Mouse (Mus musculus) liver, embryonic 14.5 days (tissue): ENCODE data around the gene Rfx2. TPM values are rescaled to one million over a fixed set of nuclear protein-coding genes. Genes with fewer than 3 reads are reported as not detected.
A peak's percentile ranks its signal among the peaks of the same experiment; 100 is the strongest.

Experiments used
- ATAC-seq: fragments of 200-750 bp; cut with Nextera tagmentation; 2 replicates; pipeline ENCODE4 v1.8.0; 2017; ENCODE audit warnings: moderate number of reproducible peaks, mild to moderate bottlenecking, moderate library complexity; ENCODE audit not compliant: insufficient read depth
- DNase-seq, 3 experiments: peaks; one replicate each; pipeline ENCODE4 v3.0.0-alpha.2; 2012 to 2013; ENCODE audit warnings: low read depth in 3 of 3, low spot score in 3 of 3
- H3K27ac ChIP-seq: fragments of 300-500 bp; sonication (generic); 2 replicates; pipeline ENCODE4 v1.5.1; 2014; ENCODE audit warnings: moderate library complexity, mild to moderate bottlenecking, control low read depth, inconsistent platforms
- H3K27me3 ChIP-seq: fragments of 300-500 bp; sonication (generic); 2 replicates; pipeline ENCODE4 v1.6.1; 2014; ENCODE audit warnings: mild to moderate bottlenecking, low read length, moderate library complexity; ENCODE audit not compliant: control insufficient read depth, insufficient read depth
- H3K36me3 ChIP-seq: fragments of 300-500 bp; sonication (generic); replicated peaks from 2 replicates; pipeline ENCODE4 v1.6.1; 2014; ENCODE audit warnings: low read depth; ENCODE audit not compliant: control insufficient read depth, insufficient read depth
- H3K4me1 ChIP-seq, 2 experiments: fragments of 200-500 bp in 1 of 2; fragments of 300-500 bp in 1 of 2; sonication (generic) in 1 of 2; replicated peaks; 2 replicates each; pipeline ENCODE4 v1.6.1; 2012 to 2014; ENCODE audit warnings: antibody characterized with exemption in 1 of 2, inconsistent platforms in 1 of 2, low read length in 1 of 2; ENCODE audit not compliant: control insufficient read depth in 2 of 2, insufficient read depth in 2 of 2
- H3K4me2 ChIP-seq: fragments of 300-500 bp; sonication (generic); 2 replicates; pipeline ENCODE4 v1.6.1; 2014; ENCODE audit warnings: low read depth, mild to moderate bottlenecking, control low read depth, moderate library complexity
- H3K4me3 ChIP-seq, 2 experiments: fragments of 200-500 bp in 1 of 2; fragments of 300-500 bp in 1 of 2; sonication (generic) in 1 of 2; 2 replicates each; pipeline ENCODE4 v1.5.1; 2012 to 2014; ENCODE audit warnings: low read depth in 2 of 2, low read length in 2 of 2, mild to moderate bottlenecking in 2 of 2, control low read depth in 1 of 2, inconsistent platforms in 1 of 2, moderate library complexity in 1 of 2; ENCODE audit not compliant: insufficient read depth in 1 of 2
- H3K9ac ChIP-seq: fragments of 300-500 bp; sonication (generic); replicated peaks from 2 replicates; pipeline ENCODE4 v1.6.1; 2014; ENCODE audit warnings: mild to moderate bottlenecking, control low read depth, moderate library complexity
- H3K9me3 ChIP-seq: fragments of 300-500 bp; sonication (generic); 2 replicates; pipeline ENCODE4 v1.6.1; 2016; ENCODE audit warnings: low read length, mixed read lengths; ENCODE audit not compliant: control insufficient read depth
- CTCF ChIP-seq: IDR thresholded peaks from 2 replicates; pipeline ENCODE4 v1.5.1; 2016; ENCODE audit warnings: antibody characterized with exemption, low read depth, control low read depth
- EP300 ChIP-seq: IDR thresholded peaks from 2 replicates; pipeline ENCODE4 v1.6.1; 2016; ENCODE audit warnings: antibody characterized with exemption, low read depth
- WGBS: fragments of 180-500 bp; shearing (Covaris S2); extraction: QIAGEN DNeasy Blood & Tissue Kit; methylation state at CpG from one replicate; pipeline ENCODE4 v1.1.7; 2014; ENCODE audit not compliant: insufficient replicate concordance; 5-methylcytosine and 5-hydroxymethylcytosine counted together
- polyA plus RNA-seq, 2 experiments: library from polyadenylated mRNA; depleted of rRNA in 1 of 2; stranded (reverse) in 1 of 2; unstranded in 1 of 2; fragments of >200 nt; fragmentation: Nextera tagmentation in 1 of 2; extraction: Ambion mirVana in 1 of 2; gene quantifications; 2 replicates each; pipeline versions ENCODE4 v1.2.1 to v1.2.3; 2012 to 2014

The Rfx2 gene
- polyA plus RNA-seq, 2 experiments = 6.8 to 10.7 TPM

- WGBS = 28% methylated on average over 11 of the region's 11 CpGs
- Histone ChIP-seq H3K4me3 (peak overlapping the region; percentile 87 to 90), H3K27ac (peak overlapping the region; percentile 93)
These were observed 1.6 kb downstream of the Rfx2 start for GRCm38 (mm10) chr17:56829171-56829570.

GRCm38 (mm10) chr17:56826718-56827117 lies 4.1 kb downstream of the Rfx2 start:
- H3K4me3 ChIP-seq = peak overlapping the region; percentile 30 to 90
- peak; percentile 97 to 98 (median 98) for DNase-seq
- WGBS = 18% methylated on average over 2 of the region's 2 CpGs
- TF ChIP-seq CTCF (no peak), EP300 (peak; percentile 97)
- peak overlapping the region; percentile 95 for H3K9ac ChIP-seq
- H3K27me3 ChIP-seq = no peaks in the 10 kb centered on the region; the same call in 1 of the 2 replicates
- peaks cover 45 to 54% of the 10 kb centered on the region in 2 experiments for H3K4me1 ChIP-seq
- H3K4me2 ChIP-seq = peak overlapping the region; percentile 94
- peak; percentile 68 for ATAC-seq
- H3K36me3 ChIP-seq = no peaks in the 10 kb centered on the region; the same call in 1 of the 2 replicates
- no peaks in the 10 kb centered on the region for H3K9me3 ChIP-seq
- peak overlapping the region; percentile 93 for H3K27ac ChIP-seq

More at GRCm38 (mm10) chr17:56829171-56829570, 1.6 kb downstream of the Rfx2 start:
- Histone ChIP-seq H3K4me1 (peaks cover 46 to 57% of the 10 kb centered on the region in 2 experiments), H3K4me2 (peak overlapping the region; percentile 94), H3K36me3 (no peaks in the 10 kb centered on the region), H3K9me3 (no peaks in the 10 kb centered on the region), H3K27me3 (no peaks in the 10 kb centered on the region; the same call in 1 of the 2 replicates), H3K9ac (peak overlapping the region; percentile 95)
- DNase-seq = peak in 2 of 3 experiments; percentile 25 to 45
- ATAC-seq = no peak
- TF ChIP-seq CTCF (no peak), EP300 (no peak)

GRCm38 (mm10) chr17:56823352-56823751 lies 7.5 kb downstream of the Rfx2 start:
- Histone ChIP-seq H3K4me3 (no peak overlapping the region), H3K9me3 (no peaks in the 10 kb centered on the region), H3K27me3 (no peaks in the 10 kb centered on the region), H3K4me2 (no peak overlapping the region), H3K36me3 (no peaks in the 10 kb centered on the region; the same call in 1 of the 2 replicates), H3K27ac (no peak overlapping the region), H3K4me1 (peaks cover 35 to 42% of the 10 kb centered on the region in 2 experiments), H3K9ac (no peak overlapping the region)
- no peak for ATAC-seq
- TF ChIP-seq EP300 (no peak), CTCF (no peak)
- no peak for DNase-seq
- 68% methylated on average over 2 of the region's 2 CpGs for WGBS

- H3K27me3 ChIP-seq = no peaks in the 10 kb centered on the region
- H3K27ac ChIP-seq = no peak overlapping the region
- no peak for DNase-seq
- H3K4me2 ChIP-seq = no peak overlapping the region
- H3K9ac ChIP-seq = no peak overlapping the region
- H3K4me1 ChIP-seq = peaks cover 33 to 42% of the 10 kb centered on the region in 2 experiments
- no peak for ATAC-seq
- no peaks in the 10 kb centered on the region for H3K9me3 ChIP-seq
- H3K36me3 ChIP-seq = no peaks in the 10 kb centered on the region; the same call in 1 of the 2 replicates
- TF ChIP-seq EP300 (no peak), CTCF (no peak)
- no peak overlapping the region for H3K4me3 ChIP-seq
- 87% methylated on average over 2 of the region's 2 CpGs for WGBS
These were observed 8.4 kb downstream of the Rfx2 start for GRCm38 (mm10) chr17:56822380-56822779.

- Histone ChIP-seq H3K27ac (no peak overlapping the region; the same call in 1 of the 2 replicates), H3K9me3 (no peaks in the 10 kb centered on the region), H3K36me3 (no peaks in the 10 kb centered on the region; the same call in 1 of the 2 replicates), H3K9ac (no peak overlapping the region), H3K4me3 (no peak overlapping the region), H3K4me2 (no peak overlapping the region), H3K4me1 (peaks cover 11 to 15% of the 10 kb centered on the region in 2 experiments), H3K27me3 (no peaks in the 10 kb centered on the region)
- TF ChIP-seq CTCF (no peak), EP300 (no peak)
- no peak for ATAC-seq
- WGBS = 69% methylated on average over 8 of the region's 8 CpGs
- DNase-seq = no peak
These were observed 11.1 kb downstream of the Rfx2 start for GRCm38 (mm10) chr17:56819694-56820111.
